ENCODE assay signal across 8 mouse cellular contexts in the genomic region with DNA sequence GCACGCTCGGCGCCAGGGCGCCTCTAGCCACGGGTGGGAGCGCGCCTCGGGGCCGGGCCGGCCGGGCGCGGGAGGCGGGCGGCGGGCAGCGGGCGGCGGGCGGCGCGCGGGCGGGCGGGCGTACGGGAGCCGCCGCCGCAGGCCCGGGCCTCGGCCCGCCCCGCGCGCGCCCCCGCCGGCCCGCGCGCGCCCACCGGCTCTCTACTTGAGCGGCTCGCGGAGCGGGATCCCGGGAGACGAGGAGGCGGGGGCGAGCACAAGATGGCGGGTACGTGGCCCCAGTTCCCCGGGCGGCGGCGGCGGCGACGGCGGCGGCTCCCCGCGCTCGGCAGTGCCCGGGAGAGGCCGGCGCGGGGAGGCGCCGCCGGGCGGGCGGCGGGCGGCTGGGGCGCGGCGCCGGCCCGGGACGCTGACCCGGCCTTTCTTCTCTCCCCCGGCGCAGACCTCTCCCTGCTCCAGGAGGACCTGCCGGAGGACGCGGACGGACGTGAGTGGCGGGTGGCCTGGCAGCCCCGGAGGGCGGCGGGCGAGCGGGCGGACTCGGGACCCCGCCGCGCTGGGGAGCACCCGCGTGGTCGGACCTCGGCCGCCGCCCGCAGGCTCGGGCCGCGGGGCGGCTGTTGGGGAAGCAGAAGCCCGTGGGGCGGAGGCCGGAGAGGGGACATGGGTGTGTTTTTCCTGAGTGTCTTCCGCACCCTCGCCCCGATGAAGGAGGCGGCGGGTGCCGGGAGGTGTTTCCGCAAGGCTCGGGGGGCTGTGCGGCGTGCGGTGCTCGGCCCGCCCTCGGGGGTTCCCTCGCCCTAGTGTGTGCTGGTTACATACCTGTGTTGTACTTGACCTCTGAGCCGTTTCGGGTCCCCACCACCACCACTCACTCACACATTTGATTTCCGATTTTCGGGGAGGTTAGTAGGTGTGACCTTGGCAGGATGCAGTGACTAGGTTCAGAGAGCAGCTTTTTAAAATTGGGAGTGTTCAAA. TPM values are rescaled to one million over a fixed set of nuclear protein-coding genes. Genes with fewer than 3 reads are reported as not detected.
DNase-seq lines count a peak whose midpoint lies in the region; ATAC-seq lines count a peak whose summit lies in the region.

No protein-coding gene starts in this region.

- H3K9ac ChIP-seq in embryonic facial prominence, embryonic 13.5 days, result peak overlapping the region; percentile 99
- H3K9ac ChIP-seq in liver, embryonic 11.5 days (ENCODE audit: low read depth, low read length), result peak overlapping the region; percentile 99

- DNase-seq in A20 (ENCODE audit: low read depth, low spot score), result peak; percentile 75
- DNase-seq in adrenal gland, postnatal 25 days, result peak; percentile 83
- DNase-seq in heart, embryonic 10.5 days (ENCODE audit: low spot score), result peak; percentile 84
- DNase-seq in kidney, adult 9 months, result peak; percentile 74
- peak; percentile 79 for DNase-seq in liver, embryonic 11.5 days (ENCODE audit: low spot score)
- peak; percentile 53 to 65 for DNase-seq in spleen, postnatal 14 days (ENCODE audit: low spot score in 2 of 2)

- no peaks in the 10 kb centered on the region for H3K9me3 ChIP-seq in embryonic facial prominence, embryonic 13.5 days
- H3K9me3 ChIP-seq in heart, embryonic 10.5 days, result no peaks in the 10 kb centered on the region
- no peaks in the 10 kb centered on the region for H3K9me3 ChIP-seq in liver, embryonic 11.5 days (ENCODE audit: control insufficient read depth, low read length)

- H3K4me3 ChIP-seq in embryonic facial prominence, embryonic 13.5 days, result peak overlapping the region; percentile 91
- peak overlapping the region; percentile 93 for H3K4me3 ChIP-seq in heart, embryonic 10.5 days
- H3K4me3 ChIP-seq in liver, embryonic 11.5 days (ENCODE audit: low read depth, low read length), result peak overlapping the region; percentile 96

- H3K4me2 ChIP-seq in embryonic facial prominence, embryonic 13.5 days, result peak overlapping the region; percentile 66
- peak overlapping the region; percentile 80 for H3K4me2 ChIP-seq in liver, embryonic 11.5 days

- H3K27ac ChIP-seq in embryonic facial prominence, embryonic 13.5 days, result peak overlapping the region; percentile 99
- H3K27ac ChIP-seq in heart, embryonic 10.5 days, result peak overlapping the region; percentile 99
- H3K27ac ChIP-seq in liver, embryonic 11.5 days (ENCODE audit: low read depth, low read length), result peak overlapping the region; percentile 96

- H3K36me3 ChIP-seq in embryonic facial prominence, embryonic 13.5 days, result peaks cover 20% of the 10 kb centered on the region
- peaks cover 21% of the 10 kb centered on the region for H3K36me3 ChIP-seq in heart, embryonic 10.5 days
- H3K36me3 ChIP-seq in liver, embryonic 11.5 days (ENCODE audit: control insufficient read depth, insufficient read depth, low read length), result peaks cover 11% of the 10 kb centered on the region

- peaks cover 22% of the 10 kb centered on the region for H3K4me1 ChIP-seq in embryonic facial prominence, embryonic 13.5 days
- peaks cover 25% of the 10 kb centered on the region for H3K4me1 ChIP-seq in heart, embryonic 10.5 days
- H3K4me1 ChIP-seq in liver, embryonic 11.5 days (replicated peaks; ENCODE audit: control insufficient read depth, insufficient read depth, low read length), result peaks cover 22% of the 10 kb centered on the region

- no peaks in the 10 kb centered on the region for H3K27me3 ChIP-seq in embryonic facial prominence, embryonic 13.5 days
- H3K27me3 ChIP-seq in heart, embryonic 10.5 days (ENCODE audit: insufficient read depth, poor library complexity, severe bottlenecking), result no peaks in the 10 kb centered on the region
- no peaks in the 10 kb centered on the region for H3K27me3 ChIP-seq in liver, embryonic 11.5 days (replicated peaks; ENCODE audit: control insufficient read depth, insufficient read depth, low read length)

- WGBS in embryonic facial prominence, embryonic 13.5 days, result under 1% methylated on average over 56 of the region's 135 CpGs
- 8% methylated on average over 113 of the region's 135 CpGs for WGBS in heart, embryonic 10.5 days
- WGBS in liver, embryonic 11.5 days, result under 1% methylated on average over 84 of the region's 135 CpGs

- ATAC-seq in embryonic facial prominence, embryonic 13.5 days (ENCODE audit: insufficient number of reproducible peaks, insufficient read depth, low FRiP score, low TSS enrichment, low read depth), result peak; percentile 26; the same call in 1 of the 2 replicates
- ATAC-seq in liver, embryonic 11.5 days (replicated peaks; ENCODE audit: low FRiP score), result peak; percentile 64
- ATAC-seq in monocyte, adult 5-6 weeks (replicated peaks; ENCODE audit: insufficient number of reproducible peaks, low FRiP score, low TSS enrichment, poor library complexity, severe bottlenecking), result 0 out of 2 replicates have a peak, but pooled peaks have one; percentile 24

RNA-seq across cellular contexts. Expression of gene Ppp4r1, which starts 1.1 kb away (rescaled TPM):
- total RNA-seq in adrenal gland, postnatal 25 days (2021), result 70.5 and 80.2 TPM in 2 replicates
- polyA plus RNA-seq in embryonic facial prominence, embryonic 13.5 days (2015; fragmentation: Nextera tagmentation; extraction: Ambion mirVana), result 44.1 and 46.7 TPM in 2 replicates
- polyA plus RNA-seq in heart, embryonic 10.5 days (2016; fragmentation: Nextera tagmentation; extraction: Ambion mirVana), result 42.9 and 43.2 TPM in 2 replicates
- 25.5 and 28.0 TPM in 2 replicates for polyA plus RNA-seq in liver, embryonic 11.5 days (2014; fragmentation: Nextera tagmentation; extraction: Ambion mirVana)
- total RNA-seq in monocyte, adult 5-6 weeks (2017), result 81.9 to 108 TPM (median 105 TPM) in 3 replicates

RNA-seq across cellular contexts. Expression of gene Rab31, which starts 10.9 kb away (rescaled TPM):
- total RNA-seq in adrenal gland, postnatal 25 days (2021), result 32.4 and 41.1 TPM in 2 replicates
- polyA plus RNA-seq in embryonic facial prominence, embryonic 13.5 days (2015; fragmentation: Nextera tagmentation; extraction: Ambion mirVana), result 59.8 and 61.2 TPM in 2 replicates
- 35.7 and 42.2 TPM in 2 replicates for polyA plus RNA-seq in heart, embryonic 10.5 days (2016; fragmentation: Nextera tagmentation; extraction: Ambion mirVana)
- polyA plus RNA-seq in liver, embryonic 11.5 days (2014; fragmentation: Nextera tagmentation; extraction: Ambion mirVana), result 16.3 and 17.1 TPM in 2 replicates
- 51.0 to 80.4 TPM (median 75.8 TPM) in 3 replicates for total RNA-seq in monocyte, adult 5-6 weeks (2017)

Comparison
In these comparisons a context has a peak if more than half of its experiments do, and no peak if none do; other contexts are left out.
1. Peak in every context shown above with its lines: DNase-seq, ATAC-seq, H3K4me3 ChIP-seq and H3K27ac ChIP-seq.